In genomic region chr5:129844848-129845247, GRCm38 (mm10) we compare ENCODE assay signal across 24 mouse cellular contexts. TPM values are rescaled to one million over a fixed set of nuclear protein-coding genes. Genes with fewer than 3 reads are reported as not detected.
A peak's percentile ranks its signal among the peaks of the same experiment; 100 is the strongest.
DNase-seq lines count a peak whose midpoint lies in the region; ATAC-seq and TF ChIP-seq lines count a peak whose summit lies in the region.
"Had no signal": no experiment of that assay in that cellular context is flagged by ENCODE, and none has a peak within 500 bp of the region (broad histone marks: within the 10 kb centered on the region; RNA-seq: fewer than 3 reads in every experiment).

No protein-coding gene starts in this region.

- ATAC-seq in midbrain, embryonic 11.5 days (ENCODE audit: low FRiP score), result no peak
- ATAC-seq in midbrain, embryonic 15.5 days (replicated peaks), result no peak
- ATAC-seq: forebrain, embryonic 14.5 days; forebrain, postnatal 0 days; hindbrain, embryonic 16.5 days; inflammation-experienced regulatory T-cells, adult 6 months had no signal

- TF ChIP-seq POLR2A in kidney, adult 2 months (IDR thresholded peaks at IDR 0.05; ENCODE audit: low read depth, low read length), result no peak

- H3K36me3 ChIP-seq in kidney, adult 2 months (ENCODE audit: control insufficient read depth, insufficient read depth, low read length), result no peaks in the 10 kb centered on the region; the same call in 1 of the 2 replicates
- peaks cover 16% of the 10 kb centered on the region for H3K36me3 ChIP-seq in midbrain, embryonic 11.5 days (ENCODE audit: control insufficient read depth, insufficient read depth, low read length)
- H3K36me3 ChIP-seq in midbrain, embryonic 15.5 days (replicated peaks), result peaks cover 22% of the 10 kb centered on the region

- no peaks in the 10 kb centered on the region for H3K27me3 ChIP-seq in kidney, adult 2 months (replicated peaks; ENCODE audit: control insufficient read depth, insufficient read depth, low read length)
- no peaks in the 10 kb centered on the region for H3K27me3 ChIP-seq in midbrain, embryonic 11.5 days (ENCODE audit: control insufficient read depth, insufficient read depth, low read length)
- no peaks in the 10 kb centered on the region for H3K27me3 ChIP-seq in midbrain, embryonic 15.5 days (replicated peaks)
- H3K27me3 ChIP-seq: CH12.LX; heart, embryonic 12.5 days; heart, embryonic 15.5 days; hindbrain, embryonic 13.5 days had no signal

- no peaks in the 10 kb centered on the region for H3K9me3 ChIP-seq in midbrain, embryonic 11.5 days (ENCODE audit: control insufficient read depth, low read length)
- no peaks in the 10 kb centered on the region for H3K9me3 ChIP-seq in midbrain, embryonic 15.5 days
- H3K9me3 ChIP-seq: heart, embryonic 12.5 days; heart, embryonic 15.5 days; hindbrain, embryonic 13.5 days had no signal

- TF ChIP-seq CTCF in kidney, adult 2 months (conservative IDR thresholded peaks at IDR 0.05; ENCODE audit: insufficient read depth, insufficient read length, low read depth, low read length), result no peak

- no peak overlapping the region for H3K27ac ChIP-seq in kidney, adult 2 months (ENCODE audit: insufficient read depth, low read depth, low read length)
- no peak overlapping the region for H3K27ac ChIP-seq in midbrain, embryonic 11.5 days (ENCODE audit: low read depth, low read length)
- no peak overlapping the region for H3K27ac ChIP-seq in midbrain, embryonic 15.5 days
- H3K27ac ChIP-seq: gastrocnemius, adult 2 months; heart, embryonic 15.5 days; hindbrain, embryonic 10.5 days; hindbrain, embryonic 13.5 days had no signal

- DNase-seq in kidney, adult 2 months, result peak; percentile 49
- no peak for DNase-seq in kidney, postnatal 10 days
- DNase-seq in midbrain, embryonic 11.5 days (ENCODE audit: low spot score, missing footprints), result peak; percentile 77
- peak; percentile 46 for DNase-seq in yolk sac, embryonic 10.5 days (ENCODE audit: low spot score)
- DNase-seq in testis, postnatal 10 days (ENCODE audit: low spot score), result no peak
- DNase-seq: adrenal gland, postnatal 10 days; adrenal gland, postnatal 36 days; cerebellum, adult 9-10 months; cerebellum, postnatal 14 days; forebrain, postnatal 0 days; gastrocnemius, adult 2 months; gastrocnemius, postnatal 14 days; heart, adult 18-20 months; heart, postnatal 10 days; heart, postnatal 36 days had no signal

- no peak overlapping the region for H3K4me2 ChIP-seq in midbrain, embryonic 11.5 days
- H3K4me2 ChIP-seq in midbrain, embryonic 15.5 days, result no peak overlapping the region
- H3K4me2 ChIP-seq: heart, embryonic 12.5 days; heart, embryonic 15.5 days; hindbrain, embryonic 13.5 days had no signal

- no peaks in the 10 kb centered on the region for H3K4me1 ChIP-seq in kidney, adult 2 months (ENCODE audit: control insufficient read depth, insufficient read depth, low read length)
- peaks cover 2% of the 10 kb centered on the region; the same call in 1 of the 2 replicates for H3K4me1 ChIP-seq in midbrain, embryonic 11.5 days (ENCODE audit: control insufficient read depth, insufficient read depth, low read length)
- H3K4me1 ChIP-seq in midbrain, embryonic 15.5 days, result peaks cover 14% of the 10 kb centered on the region

- 60% methylated on average over 5 of the region's 5 CpGs for WGBS in kidney, adult 2 months
- WGBS in midbrain, embryonic 11.5 days, result 97% methylated on average over 5 of the region's 5 CpGs
- 95% methylated on average over 5 of the region's 5 CpGs for WGBS in midbrain, embryonic 15.5 days

- no peak overlapping the region for H3K4me3 ChIP-seq in kidney, adult 2 months (ENCODE audit: insufficient read depth, low read depth, low read length)
- no peak overlapping the region for H3K4me3 ChIP-seq in midbrain, embryonic 11.5 days (ENCODE audit: low read depth, low read length)
- H3K4me3 ChIP-seq in midbrain, embryonic 15.5 days, result no peak overlapping the region
- H3K4me3 ChIP-seq: gastrocnemius, adult 2 months; heart, embryonic 12.5 days; heart, embryonic 15.5 days; hindbrain, embryonic 10.5 days; hindbrain, embryonic 13.5 days had no signal

- no peak overlapping the region for H3K9ac ChIP-seq in midbrain, embryonic 11.5 days (ENCODE audit: low read length)
- H3K9ac ChIP-seq in midbrain, embryonic 15.5 days, result no peak overlapping the region
- H3K9ac ChIP-seq: forebrain, postnatal 0 days; heart, embryonic 12.5 days; heart, embryonic 15.5 days; hindbrain, embryonic 13.5 days had no signal

RNA-seq across cellular contexts. Expression of gene Sumf2, which starts 1.9 kb away (rescaled TPM):
- 19.5 and 20.7 TPM in 2 replicates for polyA plus RNA-seq in kidney, adult 2 months (2012; rRNA removed)
- polyA plus RNA-seq in midbrain, embryonic 11.5 days (2014; fragmentation: Nextera tagmentation; extraction: Ambion mirVana), result 48.2 and 53.4 TPM in 2 replicates
- polyA plus RNA-seq in midbrain, embryonic 15.5 days (2015; fragmentation: Nextera tagmentation; extraction: Ambion mirVana), result 23.1 and 28.4 TPM in 2 replicates

RNA-seq across cellular contexts. Expression of gene Chchd2, which starts 42.4 kb away (rescaled TPM):
- 1,042 and 1,503 TPM in 2 replicates for polyA plus RNA-seq in kidney, adult 2 months (2012; rRNA removed)
- polyA plus RNA-seq in midbrain, embryonic 11.5 days (2014; fragmentation: Nextera tagmentation; extraction: Ambion mirVana), result 880 and 964 TPM in 2 replicates
- 674 and 719 TPM in 2 replicates for polyA plus RNA-seq in midbrain, embryonic 15.5 days (2015; fragmentation: Nextera tagmentation; extraction: Ambion mirVana)

RNA-seq across cellular contexts. Expression of gene Zbed5, which starts 50.7 kb away (rescaled TPM):
- polyA plus RNA-seq in kidney, adult 2 months (2012; rRNA removed), result 0.54 and 0.61 TPM in 2 replicates
- polyA plus RNA-seq in midbrain, embryonic 11.5 days (2014; fragmentation: Nextera tagmentation; extraction: Ambion mirVana), result 7.1 and 9.3 TPM in 2 replicates
- polyA plus RNA-seq in midbrain, embryonic 15.5 days (2015; fragmentation: Nextera tagmentation; extraction: Ambion mirVana), result 16.6 and 17.3 TPM in 2 replicates

RNA-seq across cellular contexts. Expression of gene Phkg1, which starts 53.5 kb away (rescaled TPM):
- 3.2 and 3.7 TPM in 2 replicates for polyA plus RNA-seq in kidney, adult 2 months (2012; rRNA removed)
- 0.18 and 0.22 TPM in 2 replicates for polyA plus RNA-seq in midbrain, embryonic 11.5 days (2014; fragmentation: Nextera tagmentation; extraction: Ambion mirVana)
- polyA plus RNA-seq in midbrain, embryonic 15.5 days (2015; fragmentation: Nextera tagmentation; extraction: Ambion mirVana), result 0.40 and 0.56 TPM in 2 replicates

RNA-seq across cellular contexts. Expression of gene Psph, which starts 57.6 kb away (rescaled TPM):
- 37.6 and 42.8 TPM in 2 replicates for polyA plus RNA-seq in kidney, adult 2 months (2012; rRNA removed)
- polyA plus RNA-seq in midbrain, embryonic 11.5 days (2014; fragmentation: Nextera tagmentation; extraction: Ambion mirVana), result 42.2 and 42.3 TPM in 2 replicates
- polyA plus RNA-seq in midbrain, embryonic 15.5 days (2015; fragmentation: Nextera tagmentation; extraction: Ambion mirVana), result 24.0 and 35.1 TPM in 2 replicates

Comparison
In these comparisons a context has a peak if more than half of its experiments do, and no peak if none do; other contexts are left out.
1. DNase-seq: peak in kidney, adult 2 months (single experiment), midbrain, embryonic 11.5 days (single experiment) and yolk sac, embryonic 10.5 days (single experiment); none in kidney, postnatal 10 days (single experiment) and testis, postnatal 10 days (single experiment).